Mouse (Mus musculus) hindbrain, embryonic 11.5 days (tissue): Measurements from ENCODE around the gene Gpcpd1. TPM values are rescaled to one million over a fixed set of nuclear protein-coding genes. Genes with fewer than 3 reads are reported as not detected.

Experiments
- ATAC-seq: fragments of 200-750 bp; cut with Nextera tagmentation; 2 replicates; pipeline ENCODE4 v1.8.0; 2017; ENCODE audit warnings: mild to moderate bottlenecking, moderate TSS enrichment, moderate library complexity; ENCODE audit not compliant: low FRiP score
- DNase-seq: peaks from one replicate; pipeline ENCODE4 v3.0.0-alpha.2; 2015; ENCODE audit warnings: low spot score
- H3K27ac ChIP-seq: fragments of 300-500 bp; sonication (generic); 2 replicates; pipeline ENCODE4 v1.5.1; 2014; ENCODE audit warnings: mild to moderate bottlenecking, low read depth, low read length
- H3K27me3 ChIP-seq: fragments of 300-500 bp; sonication (generic); 2 replicates; pipeline ENCODE4 v1.6.1; 2014; ENCODE audit warnings: mild to moderate bottlenecking, low read length, moderate library complexity, mixed read lengths; ENCODE audit not compliant: control insufficient read depth, insufficient read depth
- H3K36me3 ChIP-seq: fragments of 300-500 bp; sonication (generic); 2 replicates; pipeline ENCODE4 v1.6.1; 2014; ENCODE audit warnings: mild to moderate bottlenecking, low read length, moderate library complexity, mixed read lengths; ENCODE audit not compliant: control insufficient read depth, insufficient read depth
- H3K4me1 ChIP-seq: fragments of 300-500 bp; sonication (generic); replicated peaks from 2 replicates; pipeline ENCODE4 v1.6.1; 2014; ENCODE audit warnings: low read length, mixed read lengths; ENCODE audit not compliant: control insufficient read depth, insufficient read depth
- H3K4me2 ChIP-seq: fragments of 300-500 bp; sonication (generic); replicated peaks from 2 replicates; pipeline ENCODE4 v1.6.1; 2014; ENCODE audit warnings: mild to moderate bottlenecking, low read depth, low read length
- H3K4me3 ChIP-seq: fragments of 300-500 bp; sonication (generic); 2 replicates; pipeline ENCODE4 v1.5.1; 2014; ENCODE audit warnings: low read depth, low read length
- H3K9ac ChIP-seq: fragments of 300-500 bp; sonication (generic); 2 replicates; pipeline ENCODE4 v1.6.1; 2014; ENCODE audit warnings: low read depth, low read length
- H3K9me3 ChIP-seq: fragments of 300-500 bp; sonication (generic); 2 replicates; pipeline ENCODE4 v1.6.1; 2016; ENCODE audit warnings: low read length; ENCODE audit not compliant: control insufficient read depth
- WGBS: fragments of 180-500 bp; shearing (Covaris S2); extraction: QIAGEN DNeasy Blood & Tissue Kit; methylation state at CpG from one replicate; pipeline ENCODE4 v1.1.7; 2014; 5-methylcytosine and 5-hydroxymethylcytosine counted together
- polyA plus RNA-seq: library from polyadenylated mRNA; unstranded; fragments of >200 nt; fragmentation: Nextera tagmentation; extraction: Ambion mirVana; gene quantifications from 2 replicates; pipeline ENCODE4 v1.2.1, GENCODE M21; 2014

Gpcpd1 gene
- polyA plus RNA-seq, 1 experiment from 2014 or later = 52.1 TPM

GRCm38 (mm10) chr2:132570869-132571268, 16.7 kb downstream of the Gpcpd1 start:
- Histone ChIP-seq H3K4me1 (no peaks in the 10 kb centered on the region), H3K36me3 (no peaks in the 10 kb centered on the region), H3K27ac (no peak overlapping the region), H3K9me3 (no peaks in the 10 kb centered on the region), H3K4me3 (no peak overlapping the region), H3K27me3 (no peaks in the 10 kb centered on the region), H3K9ac (no peak overlapping the region), H3K4me2 (no peak overlapping the region)
- DNase-seq (no peak), ATAC-seq (no peak)

DNA sequence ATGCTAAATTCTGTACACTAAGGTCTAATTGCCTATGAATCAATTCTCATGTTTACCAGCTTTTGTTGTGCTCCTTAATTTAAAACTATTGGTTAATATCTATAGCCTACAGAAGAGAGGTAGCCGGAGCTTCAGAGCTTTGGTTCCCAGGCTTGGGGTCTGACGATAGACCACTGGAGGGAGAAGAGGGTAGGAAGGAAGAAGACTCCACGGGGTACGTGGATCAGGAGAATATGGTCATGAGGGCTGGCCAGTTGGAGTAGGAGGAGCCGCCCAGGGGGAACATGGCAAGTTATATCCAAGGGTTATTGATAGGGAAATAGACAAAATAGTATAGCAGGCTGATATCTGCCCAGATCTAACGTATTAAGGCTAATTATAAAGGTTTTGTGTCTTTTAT, 17.8 kb downstream of the Gpcpd1 start:
- DNase-seq (no peak), ATAC-seq (no peak)
- Histone ChIP-seq H3K4me1 (no peaks in the 10 kb centered on the region), H3K27ac (no peak overlapping the region), H3K27me3 (no peaks in the 10 kb centered on the region), H3K9me3 (no peaks in the 10 kb centered on the region), H3K4me3 (no peak overlapping the region), H3K36me3 (0 out of 2 replicates have a peak, but pooled peaks cover 2% of the 10 kb centered on the region), H3K9ac (no peak overlapping the region), H3K4me2 (no peak overlapping the region)
- 95% methylated on average over 6 of the region's 6 CpGs for WGBS

GRCm38 (mm10) chr2:132567414-132567813, 20.1 kb downstream of the Gpcpd1 start:
- Histone ChIP-seq H3K4me2 (no peak overlapping the region), H3K4me3 (no peak overlapping the region), H3K27ac (no peak overlapping the region), H3K36me3 (0 out of 2 replicates have a peak, but pooled peaks cover 2% of the 10 kb centered on the region), H3K9me3 (no peaks in the 10 kb centered on the region), H3K27me3 (no peaks in the 10 kb centered on the region), H3K4me1 (no peaks in the 10 kb centered on the region), H3K9ac (no peak overlapping the region)
- no peak for DNase-seq
- WGBS = 98% methylated on average over 2 of the region's 2 CpGs
- ATAC-seq = no peak

DNA sequence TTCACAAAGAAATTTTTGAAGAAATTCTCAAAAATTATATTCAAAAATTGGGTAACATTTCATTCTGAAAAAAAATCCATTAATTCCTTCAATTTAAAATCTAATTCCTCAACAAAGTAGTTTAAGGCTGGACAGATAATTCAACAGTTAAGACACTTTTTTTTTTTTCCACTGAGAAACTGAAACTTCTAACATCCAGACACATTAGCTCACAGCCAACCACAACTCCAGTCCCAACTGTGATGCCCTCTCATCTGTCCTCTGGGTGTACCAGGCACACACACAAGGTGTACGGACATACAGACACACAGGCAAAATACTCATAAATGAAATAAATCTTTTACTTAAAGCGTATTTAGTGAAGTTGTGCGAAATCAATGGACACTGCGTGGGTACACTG, 25.7 kb downstream of the Gpcpd1 start:
- Histone ChIP-seq H3K9me3 (no peaks in the 10 kb centered on the region), H3K4me2 (no peak overlapping the region), H3K4me1 (no peaks in the 10 kb centered on the region), H3K27me3 (no peaks in the 10 kb centered on the region), H3K27ac (no peak overlapping the region), H3K9ac (no peak overlapping the region), H3K36me3 (0 out of 2 replicates have a peak, but pooled peaks cover 2% of the 10 kb centered on the region), H3K4me3 (no peak overlapping the region)
- ATAC-seq (no peak), DNase-seq (no peak)
- WGBS = 95% methylated on average over 4 of the region's 4 CpGs

DNA sequence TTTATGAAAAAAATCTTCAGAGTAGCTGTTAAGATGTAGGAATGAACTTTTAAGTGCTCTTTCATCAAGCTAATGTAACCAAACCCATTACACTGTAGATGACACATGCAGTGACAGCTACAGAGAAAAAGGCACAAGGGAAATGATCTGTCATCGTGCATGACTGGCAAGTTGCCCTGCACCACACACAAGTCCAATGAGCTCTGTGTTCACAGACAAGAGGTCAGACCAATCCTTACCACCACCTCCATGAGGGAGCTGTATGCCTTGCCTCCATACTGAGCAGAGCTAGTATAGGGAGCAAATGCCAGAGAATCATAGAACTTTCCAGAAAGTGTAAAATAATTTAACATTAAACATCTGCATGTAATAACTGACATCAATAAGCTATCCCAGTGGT, 59.7 kb downstream of the Gpcpd1 start:
- WGBS = 83% methylated on average over 1 of the region's 1 CpGs
- H3K36me3 ChIP-seq = no peaks in the 10 kb centered on the region
- ATAC-seq = no peak
- H3K4me3 ChIP-seq = no peak overlapping the region
- no peaks in the 10 kb centered on the region for H3K4me1 ChIP-seq
- H3K27me3 ChIP-seq = no peaks in the 10 kb centered on the region
- H3K4me2 ChIP-seq = no peak overlapping the region
- H3K9ac ChIP-seq = no peak overlapping the region
- H3K9me3 ChIP-seq = no peaks in the 10 kb centered on the region
- no peak overlapping the region for H3K27ac ChIP-seq
- no peak for DNase-seq

- Histone ChIP-seq H3K4me1 (no peaks in the 10 kb centered on the region), H3K4me2 (no peak overlapping the region), H3K9me3 (no peaks in the 10 kb centered on the region), H3K9ac (no peak overlapping the region), H3K27ac (no peak overlapping the region), H3K27me3 (no peaks in the 10 kb centered on the region), H3K36me3 (no peaks in the 10 kb centered on the region), H3K4me3 (no peak overlapping the region)
- 79% methylated on average over 10 of the region's 10 CpGs for WGBS
- DNase-seq = no peak
- no peak for ATAC-seq
Measured at GRCm38 (mm10) chr2:132526894-132527532, 60.5 kb downstream of the Gpcpd1 start.

- H3K4me2 ChIP-seq = no peak overlapping the region
- no peaks in the 10 kb centered on the region for H3K27me3 ChIP-seq
- no peaks in the 10 kb centered on the region for H3K36me3 ChIP-seq
- no peak overlapping the region for H3K9ac ChIP-seq
- no peaks in the 10 kb centered on the region for H3K4me1 ChIP-seq
- 53% methylated on average over 4 of the region's 4 CpGs for WGBS
- H3K9me3 ChIP-seq = no peaks in the 10 kb centered on the region
- no peak for DNase-seq
- no peak for ATAC-seq
- no peak overlapping the region for H3K27ac ChIP-seq
- no peak overlapping the region for H3K4me3 ChIP-seq
Measured at GRCm38 (mm10) chr2:132526110-132526509, 61.4 kb downstream of the Gpcpd1 start.

- Histone ChIP-seq H3K4me1 (no peaks in the 10 kb centered on the region), H3K4me2 (no peak overlapping the region), H3K9ac (no peak overlapping the region), H3K36me3 (no peaks in the 10 kb centered on the region), H3K27ac (no peak overlapping the region), H3K27me3 (no peaks in the 10 kb centered on the region), H3K4me3 (no peak overlapping the region), H3K9me3 (no peaks in the 10 kb centered on the region)
- WGBS = 71% methylated on average over 18 of the region's 18 CpGs
- DNase-seq (no peak), ATAC-seq (peak; percentile 48)
Measured at GRCm38 (mm10) chr2:132518021-132518901, 69.3 kb downstream of the Gpcpd1 start.
